21 mouse cellular contexts compared by ENCODE assay signal in the genomic region with DNA sequence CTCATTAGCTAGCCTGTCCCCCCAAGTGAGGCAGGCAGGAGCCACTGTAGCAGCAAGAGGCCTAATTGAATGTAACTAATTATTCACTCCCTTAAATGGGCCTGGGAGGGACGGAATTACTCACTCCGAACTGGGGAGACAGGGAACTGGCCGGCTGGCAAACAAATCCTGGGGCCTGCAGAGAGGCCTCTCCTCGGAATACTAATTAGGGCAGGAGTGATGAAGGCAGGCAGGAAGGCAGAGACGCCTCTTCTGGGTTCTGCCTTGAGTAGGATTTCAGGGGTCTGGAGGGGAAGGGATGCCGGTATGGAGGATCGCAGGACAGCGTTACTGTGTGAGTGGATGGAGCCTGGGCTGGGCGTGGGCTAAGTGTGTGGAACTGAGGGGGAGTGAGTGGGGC. TPM values are rescaled to one million over a fixed set of nuclear protein-coding genes. Genes with fewer than 3 reads are reported as not detected.
DNase-seq lines count a peak whose midpoint lies in the region; ATAC-seq and TF ChIP-seq lines count a peak whose summit lies in the region.
"Had no signal": no experiment of that assay in that cellular context is flagged by ENCODE, and none has a peak within 500 bp of the region (broad histone marks: within the 10 kb centered on the region; RNA-seq: fewer than 3 reads in every experiment).

No protein-coding gene starts in this region.

- 6% methylated on average over 9 of the region's 9 CpGs for WGBS in hindbrain, embryonic 11.5 days
- 5% methylated on average over 9 of the region's 9 CpGs for WGBS in midbrain, embryonic 11.5 days
- 12% methylated on average over 9 of the region's 9 CpGs for WGBS in intestine, postnatal 0 days

- no peaks in the 10 kb centered on the region for H3K9me3 ChIP-seq in hindbrain, embryonic 11.5 days (ENCODE audit: control insufficient read depth, low read length)
- no peaks in the 10 kb centered on the region for H3K9me3 ChIP-seq in midbrain, embryonic 11.5 days (ENCODE audit: control insufficient read depth, low read length)
- no peaks in the 10 kb centered on the region for H3K9me3 ChIP-seq in intestine, postnatal 0 days (ENCODE audit: control insufficient read depth)
- H3K9me3 ChIP-seq: heart, embryonic 13.5 days had no signal

- intact Hi-C loops in left cerebral cortex, postnatal 4 days (cut with DNase I): loop anchor here (5.0 to 10.0 kb wide), 4 partner anchors 155 to 408 kb away; partner anchors contain the start of gene Cdh22

- H3K4me2 ChIP-seq in hindbrain, embryonic 11.5 days (replicated peaks; ENCODE audit: low read depth, low read length): 0 out of 2 replicates have a peak overlapping the region, but pooled peaks have one; percentile 19
- H3K4me2 ChIP-seq in midbrain, embryonic 11.5 days: peak overlapping the region; percentile 30
- H3K4me2 ChIP-seq in intestine, postnatal 0 days (replicated peaks; ENCODE audit: low read depth): no peak overlapping the region
- H3K4me2 ChIP-seq: heart, embryonic 13.5 days; liver, embryonic 11.5 days had no signal

- H3K4me3 ChIP-seq in hindbrain, embryonic 11.5 days (ENCODE audit: low read depth, low read length): no peak overlapping the region
- H3K4me3 ChIP-seq in midbrain, embryonic 11.5 days (ENCODE audit: low read depth, low read length): no peak overlapping the region
- H3K4me3 ChIP-seq in intestine, postnatal 0 days (ENCODE audit: low read depth, low read length): no peak overlapping the region
- H3K4me3 ChIP-seq: heart, embryonic 13.5 days had no signal

- H3K4me1 ChIP-seq in hindbrain, embryonic 11.5 days (replicated peaks; ENCODE audit: control insufficient read depth, insufficient read depth, low read length): peaks cover 11% of the 10 kb centered on the region
- H3K4me1 ChIP-seq in midbrain, embryonic 11.5 days (ENCODE audit: control insufficient read depth, insufficient read depth, low read length): peaks cover 26% of the 10 kb centered on the region
- no peaks in the 10 kb centered on the region for H3K4me1 ChIP-seq in intestine, postnatal 0 days (replicated peaks; ENCODE audit: control insufficient read depth, insufficient read depth, low read length)

- no peak overlapping the region; the same call in 1 of the 2 replicates for H3K27ac ChIP-seq in hindbrain, embryonic 11.5 days (ENCODE audit: low read depth, low read length)
- no peak overlapping the region for H3K27ac ChIP-seq in midbrain, embryonic 11.5 days (ENCODE audit: low read depth, low read length)
- no peak overlapping the region for H3K27ac ChIP-seq in intestine, postnatal 0 days (ENCODE audit: low read depth, low read length)
- H3K27ac ChIP-seq: heart, embryonic 13.5 days had no signal

- peak; percentile 46 for DNase-seq in left cerebral cortex, postnatal 4 days
- DNase-seq in left cerebral cortex, adult 9 months (ENCODE audit: low spot score in 2 of 2): no peak
- peak; percentile 54 for DNase-seq in hindbrain, embryonic 11.5 days (ENCODE audit: low spot score)
- peak; percentile 91 for DNase-seq in midbrain, embryonic 11.5 days (ENCODE audit: low spot score, missing footprints)
- peak; percentile 62 for DNase-seq in retina, embryonic 14.5 days (ENCODE audit: low spot score)
- DNase-seq in cerebellum, adult 11-12 months: no peak
- DNase-seq in heart, adult 9 months (ENCODE audit: low spot score in 2 of 2): no peak
- DNase-seq: gastrocnemius, postnatal 14 days; kidney, postnatal 14 days had no signal

- no peaks in the 10 kb centered on the region for H3K36me3 ChIP-seq in hindbrain, embryonic 11.5 days (ENCODE audit: control insufficient read depth, insufficient read depth, low read length)
- no peaks in the 10 kb centered on the region for H3K36me3 ChIP-seq in midbrain, embryonic 11.5 days (ENCODE audit: control insufficient read depth, insufficient read depth, low read length)
- no peaks in the 10 kb centered on the region for H3K36me3 ChIP-seq in intestine, postnatal 0 days (ENCODE audit: control insufficient read depth, insufficient read depth)
- H3K36me3 ChIP-seq: heart, embryonic 13.5 days had no signal

- H3K9ac ChIP-seq in hindbrain, embryonic 11.5 days (ENCODE audit: low read depth, low read length): no peak overlapping the region; the same call in 1 of the 2 replicates
- peak overlapping the region; percentile 36; the same call in 1 of the 2 replicates for H3K9ac ChIP-seq in midbrain, embryonic 11.5 days (ENCODE audit: low read length)
- H3K9ac ChIP-seq in intestine, postnatal 0 days (ENCODE audit: low read depth, low read length): no peak overlapping the region
- H3K9ac ChIP-seq: heart, embryonic 13.5 days had no signal

- peaks cover 25% of the 10 kb centered on the region for H3K27me3 ChIP-seq in hindbrain, embryonic 11.5 days (ENCODE audit: control insufficient read depth, insufficient read depth, low read length)
- H3K27me3 ChIP-seq in midbrain, embryonic 11.5 days (ENCODE audit: control insufficient read depth, insufficient read depth, low read length): peaks cover 40% of the 10 kb centered on the region
- peaks cover 47% of the 10 kb centered on the region for H3K27me3 ChIP-seq in intestine, postnatal 0 days (replicated peaks; ENCODE audit: control insufficient read depth, insufficient read depth, low read length)

- ATAC-seq in hindbrain, embryonic 11.5 days (ENCODE audit: low FRiP score): peak; percentile 66
- ATAC-seq in midbrain, embryonic 11.5 days (ENCODE audit: low FRiP score): peak; percentile 50
- ATAC-seq in intestine, postnatal 0 days: no peak
- ATAC-seq: activated CD4-positive, CD25-positive, alpha-beta regulatory T cell, adult 4 months; inflammation-experienced regulatory T-cells, adult 6 months had no signal

- no peak for TF ChIP-seq CTCF in intestine, postnatal 0 days (IDR thresholded peaks at IDR 0.05; ENCODE audit: low read depth)

RNA-seq across cellular contexts. Expression of gene 1700025C18Rik, which starts 13.5 kb away (rescaled TPM):
- not detected for total RNA-seq in left cerebral cortex, postnatal 4 days (2021)
- not detected in 2 replicates for polyA plus RNA-seq in hindbrain, embryonic 11.5 days (2014; fragmentation: Nextera tagmentation; extraction: Ambion mirVana)
- polyA plus RNA-seq in midbrain, embryonic 11.5 days (2014; fragmentation: Nextera tagmentation; extraction: Ambion mirVana): not detected in 2 replicates
- polyA plus RNA-seq in intestine, postnatal 0 days (2015; fragmentation: Nextera tagmentation; extraction: Ambion mirVana): not detected in 2 replicates
- total RNA-seq: common myeloid progenitor, adult 5-6 weeks; gastrocnemius, postnatal 14 days; left cerebral cortex, adult 18-20 months; MEL; monocyte, adult 5-6 weeks had no signal
- polyA plus RNA-seq: activated CD4-positive, CD25-positive, alpha-beta regulatory T cell, adult 4 months; heart, embryonic 13.5 days; inflammation-experienced regulatory T-cells, adult 6 months; liver, embryonic 11.5 days; small intestine, adult 2 months; stomach, embryonic 16.5 days; urinary bladder, adult 2 months had no signal

RNA-seq across cellular contexts. Expression of gene Cd40, which starts 21.6 kb away (rescaled TPM):
- 1 to 10 TPM; 2.3 to 4.2 TPM for total RNA-seq in left cerebral cortex, postnatal 4 days (2021)
- polyA plus RNA-seq in hindbrain, embryonic 11.5 days (2014; fragmentation: Nextera tagmentation; extraction: Ambion mirVana): 4.6 and 4.9 TPM in 2 replicates
- polyA plus RNA-seq in midbrain, embryonic 11.5 days (2014; fragmentation: Nextera tagmentation; extraction: Ambion mirVana): 5.6 and 7.3 TPM in 2 replicates
- 3.6 and 4.6 TPM in 2 replicates for polyA plus RNA-seq in intestine, postnatal 0 days (2015; fragmentation: Nextera tagmentation; extraction: Ambion mirVana)
- total RNA-seq: MEL had no signal

RNA-seq across cellular contexts. Expression of gene Ncoa5, which starts 42.4 kb away (rescaled TPM):
- total RNA-seq in left cerebral cortex, postnatal 4 days (2021): 100 to 1,000 TPM; 107 to 111 TPM
- polyA plus RNA-seq in hindbrain, embryonic 11.5 days (2014; fragmentation: Nextera tagmentation; extraction: Ambion mirVana): 79.0 and 79.5 TPM in 2 replicates
- 76.9 and 85.6 TPM in 2 replicates for polyA plus RNA-seq in midbrain, embryonic 11.5 days (2014; fragmentation: Nextera tagmentation; extraction: Ambion mirVana)
- 11.9 and 13.9 TPM in 2 replicates for polyA plus RNA-seq in intestine, postnatal 0 days (2015; fragmentation: Nextera tagmentation; extraction: Ambion mirVana)

Comparison
In these comparisons a context has a peak if more than half of its experiments do, and no peak if none do; other contexts are left out.
1. DNase-seq: peak in left cerebral cortex, postnatal 4 days (single experiment), hindbrain, embryonic 11.5 days (single experiment), midbrain, embryonic 11.5 days (single experiment) and retina, embryonic 14.5 days (single experiment); none in left cerebral cortex, adult 9 months (0 of 2), cerebellum, adult 11-12 months (single experiment) and heart, adult 9 months (0 of 2).